Comparison of ENCODE assay signal across 8 mouse cellular contexts in the genomic region with DNA sequence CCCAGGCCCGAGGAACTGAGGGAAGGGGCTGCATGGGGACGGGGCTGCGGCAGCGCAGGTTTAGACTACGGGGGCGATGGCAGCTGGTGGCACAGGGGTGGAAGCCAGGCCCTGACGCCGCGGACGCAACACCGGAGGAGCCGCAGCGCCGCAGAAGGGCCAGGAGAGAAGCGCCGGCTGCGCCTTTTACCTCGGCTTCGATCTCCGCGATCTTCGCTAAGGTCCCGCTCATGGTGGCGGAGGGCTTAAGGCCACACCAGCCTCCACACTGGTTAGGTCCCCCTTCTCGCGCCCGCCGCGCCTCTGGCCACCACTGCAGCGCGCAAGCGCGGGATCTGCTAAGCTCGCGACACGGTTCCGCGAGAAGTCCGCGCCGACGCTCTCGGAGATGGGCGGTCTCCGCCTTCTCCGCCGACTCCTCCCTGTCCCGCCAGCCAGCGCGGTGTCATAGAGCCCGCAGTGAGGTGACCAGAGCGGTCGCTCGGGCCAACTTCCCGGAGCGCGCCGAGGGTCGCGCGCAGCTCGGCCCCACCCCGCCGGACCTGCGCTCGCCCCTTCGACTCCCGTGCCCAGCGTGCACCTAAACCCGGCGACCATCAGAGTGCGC. TPM values are rescaled to one million over a fixed set of nuclear protein-coding genes. Genes with fewer than 3 reads are reported as not detected.
DNase-seq lines count a peak whose midpoint lies in the region; ATAC-seq and TF ChIP-seq lines count a peak whose summit lies in the region.

Gene Drg1, minus strand, starts transcription at position 337 of the 607 bp plus-strand sequence.

- TF ChIP-seq POLR2A in lung, adult 2 months (IDR thresholded peaks at IDR 0.05; ENCODE audit: borderline replicate concordance, extremely low read depth, low read depth, low read length), result peak; percentile 95

- intact Hi-C loops in heart, postnatal 25 days (cut with DNase I), result loop anchor here (1.0 kb wide), 2 partner anchors 24 to 31 kb away; no protein-coding TSS in a partner anchor

- H3K36me3 ChIP-seq in ES-E14 (ENCODE audit: control insufficient read depth, insufficient read depth, low read length, poor library complexity, severe bottlenecking), result peaks cover 13% of the 10 kb centered on the region
- H3K36me3 ChIP-seq in forebrain, embryonic 15.5 days, result peaks cover 26% of the 10 kb centered on the region

- in situ Hi-C loops in ES-E14 (cut with MboI; ENCODE audit: low sequenced_read_pairs in 2 of 2, unreplicated experiment in 2 of 2), result no loop called here

- peak within 1 kb of the TSS; percentile 97 for H3K9ac ChIP-seq in ES-E14 (ENCODE audit: insufficient read depth, low read depth, low read length, poor library complexity, severe bottlenecking)
- peak within 1 kb of the TSS; percentile 99 for H3K9ac ChIP-seq in forebrain, embryonic 15.5 days (replicated peaks)

- H3K9me3 ChIP-seq in ES-E14 (ENCODE audit: control insufficient read depth, insufficient read depth, low read depth, low read length), result no peaks in the 10 kb centered on the region
- no peaks in the 10 kb centered on the region for H3K9me3 ChIP-seq in forebrain, embryonic 15.5 days

- H3K27me3 ChIP-seq in forebrain, embryonic 15.5 days, result no peaks in the 10 kb centered on the region

- peak within 1 kb of the TSS; percentile 57 for H3K4me2 ChIP-seq in forebrain, embryonic 15.5 days (replicated peaks)

- DNase-seq in ES-E14 (ENCODE audit: low read depth, low spot score), result peak; percentile 89
- peak; percentile 94 for DNase-seq in cerebellum, adult 11-12 months
- DNase-seq in heart, postnatal 25 days (ENCODE audit: low spot score), result peak; percentile 91
- peak; percentile 92 for DNase-seq in layer of hippocampus, adult 18-20 months (ENCODE audit: low spot score in 2 of 2)
- DNase-seq in lung, adult 2 months, result peak; percentile 91
- peak; percentile 88 to 89 for DNase-seq in thymus, adult 18-20 months

- peak; percentile 99 for ATAC-seq in forebrain, embryonic 15.5 days (replicated peaks)
- ATAC-seq in neutrophil, adult 5-6 weeks (ENCODE audit: extremely low read depth, insufficient number of reproducible peaks, low FRiP score, poor library complexity, severe bottlenecking), result peak; percentile 98

- H3K27ac ChIP-seq in ES-E14 (ENCODE audit: insufficient read depth, low read depth, low read length, poor library complexity, severe bottlenecking), result peak within 1 kb of the TSS; percentile 84
- H3K27ac ChIP-seq in forebrain, embryonic 15.5 days (replicated peaks), result peak within 1 kb of the TSS; percentile 95

- WGBS in forebrain, embryonic 15.5 days, result under 1% methylated on average over 70 of the region's 72 CpGs
- WGBS in lung, adult 2 months, result under 1% methylated on average over 72 of the region's 72 CpGs

- H3K4me1 ChIP-seq in ES-E14 (ENCODE audit: control insufficient read depth in 2 of 2, insufficient read depth in 2 of 2, low read length in 2 of 2, poor library complexity in 1 of 2), result peaks cover 5 to 15% of the 10 kb centered on the region in 2 experiments
- H3K4me1 ChIP-seq in forebrain, embryonic 15.5 days, result peaks cover 36% of the 10 kb centered on the region
- H3K4me1 ChIP-seq in lung, adult 2 months (ENCODE audit: control insufficient read depth, insufficient read depth, low read length), result peaks cover 5% of the 10 kb centered on the region

- no peak for TF ChIP-seq CTCF in lung, adult 2 months (IDR thresholded peaks at IDR 0.05; ENCODE audit: insufficient read depth, low read length)

- peak within 1 kb of the TSS; percentile 83 to 90 for H3K4me3 ChIP-seq in ES-E14 (ENCODE audit: insufficient read depth in 1 of 2, low read depth in 1 of 2, low read length in 2 of 2, poor library complexity in 1 of 2, severe bottlenecking in 1 of 2)
- H3K4me3 ChIP-seq in forebrain, embryonic 15.5 days, result peak within 1 kb of the TSS; percentile 87
- peak within 1 kb of the TSS; percentile 96 for H3K4me3 ChIP-seq in lung, adult 2 months (replicated peaks; ENCODE audit: extremely low read depth, low read depth, low read length)

TF ChIP-seq in ES-E14, 5 proteins besides CTCF, POLR2A, EP300 and RAD21:
- TF ChIP-seq MAFK (IDR thresholded peaks at IDR 0.05; ENCODE audit: insufficient read depth, low read depth, low read length) (no peak), HCFC1 (IDR thresholded peaks at IDR 0.05; ENCODE audit: borderline replicate concordance, insufficient read depth, low read length) (peak; percentile 62; the same call in 1 of the 2 replicates), CHD2 (IDR thresholded peaks at IDR 0.05; ENCODE audit: low read depth, low read length) (peak; percentile 95)

RNA-seq across cellular contexts. Expression of gene Drg1, which starts in this region (rescaled TPM):
- 119 and 180 TPM in 2 replicates for total RNA-seq in ES-E14 (2012; rRNA removed)
- polyA plus RNA-seq in forebrain, embryonic 15.5 days (2015; fragmentation: Nextera tagmentation; extraction: Ambion mirVana), result 249 and 257 TPM in 2 replicates
- 10 to 100 TPM; 58.0 to 65.0 TPM for total RNA-seq in heart, postnatal 25 days (2021)
- 10 to 100 TPM; 92.5 to 93.4 TPM for total RNA-seq in layer of hippocampus, adult 18-20 months (2021)
- polyA plus RNA-seq in lung, adult 2 months (2012; rRNA removed), result 20.1 and 21.5 TPM in 2 replicates
- total RNA-seq in neutrophil, adult 5-6 weeks (2017), result 129 and 137 TPM in 2 replicates

Comparison
In these comparisons a context has a peak if more than half of its experiments do, and no peak if none do; other contexts are left out.
1. Peak in every context shown above with its lines: DNase-seq, ATAC-seq, H3K4me3 ChIP-seq and H3K27ac ChIP-seq.
2. RNA of gene Drg1 (polyA plus RNA-seq): 249 to 257 TPM in forebrain, embryonic 15.5 days; 20.1 to 21.5 TPM in lung, adult 2 months; every median in the first group is over 10 times any median in the second.